Mouse (Mus musculus) liver, adult 2 months (tissue): ENCODE data around the gene Cdh16. TPM values are rescaled to one million over a fixed set of nuclear protein-coding genes. Genes with fewer than 3 reads are reported as not detected.

Source experiments
- DNase-seq: peaks from one replicate; pipeline ENCODE4 v3.0.0-alpha.2; 2011; ENCODE audit warnings: low read depth, low spot score; ENCODE audit errors: extremely low read depth
- H3K27ac ChIP-seq: fragments of 200-500 bp; replicated peaks from 2 replicates; pipeline ENCODE4 v1.5.1; 2012; ENCODE audit warnings: low read depth, mild to moderate bottlenecking, control low read depth, inconsistent platforms, low read length; ENCODE audit not compliant: insufficient read depth
- H3K27me3 ChIP-seq: fragments of 200-500 bp; 2 replicates; pipeline ENCODE4 v1.6.1; 2012; ENCODE audit warnings: mild to moderate bottlenecking, moderate library complexity, low read length, inconsistent platforms; ENCODE audit not compliant: control insufficient read depth, insufficient read depth
- H3K36me3 ChIP-seq: fragments of 200-500 bp; 2 replicates; pipeline ENCODE4 v1.6.1; 2012; ENCODE audit warnings: low read length, inconsistent platforms; ENCODE audit not compliant: control insufficient read depth, insufficient read depth
- H3K4me1 ChIP-seq: fragments of 200-500 bp; 2 replicates; pipeline ENCODE4 v1.6.1; 2011; ENCODE audit warnings: low read length; ENCODE audit not compliant: control insufficient read depth, insufficient read depth
- H3K4me3 ChIP-seq: fragments of 200-500 bp; 2 replicates; pipeline ENCODE4 v1.5.1; 2011; ENCODE audit warnings: low read depth, mild to moderate bottlenecking, control low read depth, low read length, moderate library complexity; ENCODE audit not compliant: insufficient read depth
- H3K79me2 ChIP-seq: fragments of 200-500 bp; 2 replicates; pipeline ENCODE4 v1.6.1; 2012; ENCODE audit warnings: inconsistent platforms, mild to moderate bottlenecking, low read length, moderate library complexity; ENCODE audit not compliant: control insufficient read depth, insufficient read depth
- H3K9ac ChIP-seq: fragments of 200-500 bp; 2 replicates; pipeline ENCODE4 v1.6.1; 2012; ENCODE audit warnings: low read depth, mild to moderate bottlenecking, control low read depth, inconsistent platforms, low read length
- CTCF ChIP-seq: fragments of 200-500 bp; IDR thresholded peaks from 2 replicates; pipeline ENCODE4 v1.5.1; 2011; ENCODE audit warnings: low read depth, low read length, control low read depth
- POLR2A ChIP-seq: fragments of 200-500 bp; IDR thresholded peaks from 2 replicates; pipeline ENCODE4 v1.6.1; 2011; ENCODE audit warnings: low read length, control low read depth; ENCODE audit not compliant: insufficient read depth; ENCODE audit errors: extremely low read depth
- WGBS: fragments of 180-500 bp; shearing (Covaris S2); methylation state at CpG from one replicate; pipeline ENCODE4 v1.1.7; 2018; 5-methylcytosine and 5-hydroxymethylcytosine counted together
- polyA plus RNA-seq: library from polyadenylated mRNA; depleted of rRNA; stranded (reverse); fragments of >200 nt; gene quantifications from 2 replicates; pipeline ENCODE4 v1.2.3, GENCODE M21; 2012
- total RNA-seq: library from RNA; depleted of rRNA; stranded (reverse); fragments of >200 nt; gene quantifications from 2 replicates; pipeline ENCODE4 v1.2.3, GENCODE M21; 2014

Gene Cdh16
- total and polyA plus RNA-seq, 2 experiments, result not detected

- no peak for TF ChIP-seq POLR2A
- no peak for TF ChIP-seq CTCF
- no peaks in the 10 kb centered on the region for H3K79me2 ChIP-seq
- 69% methylated on average over 5 of the region's 5 CpGs for WGBS
- no peak overlapping the region for H3K9ac ChIP-seq
- peaks cover 4% of the 10 kb centered on the region; the same call in 1 of the 2 replicates for H3K4me1 ChIP-seq
- H3K36me3 ChIP-seq, result no peaks in the 10 kb centered on the region
- H3K4me3 ChIP-seq, result no peak overlapping the region
- peaks cover 7% of the 10 kb centered on the region for H3K27me3 ChIP-seq
- DNase-seq, result no peak
- no peak overlapping the region for H3K27ac ChIP-seq
Measured at GRCm38 (mm10) chr8:104631975-104632374, 7.8 kb upstream of the Cdh16 start.

DNA sequence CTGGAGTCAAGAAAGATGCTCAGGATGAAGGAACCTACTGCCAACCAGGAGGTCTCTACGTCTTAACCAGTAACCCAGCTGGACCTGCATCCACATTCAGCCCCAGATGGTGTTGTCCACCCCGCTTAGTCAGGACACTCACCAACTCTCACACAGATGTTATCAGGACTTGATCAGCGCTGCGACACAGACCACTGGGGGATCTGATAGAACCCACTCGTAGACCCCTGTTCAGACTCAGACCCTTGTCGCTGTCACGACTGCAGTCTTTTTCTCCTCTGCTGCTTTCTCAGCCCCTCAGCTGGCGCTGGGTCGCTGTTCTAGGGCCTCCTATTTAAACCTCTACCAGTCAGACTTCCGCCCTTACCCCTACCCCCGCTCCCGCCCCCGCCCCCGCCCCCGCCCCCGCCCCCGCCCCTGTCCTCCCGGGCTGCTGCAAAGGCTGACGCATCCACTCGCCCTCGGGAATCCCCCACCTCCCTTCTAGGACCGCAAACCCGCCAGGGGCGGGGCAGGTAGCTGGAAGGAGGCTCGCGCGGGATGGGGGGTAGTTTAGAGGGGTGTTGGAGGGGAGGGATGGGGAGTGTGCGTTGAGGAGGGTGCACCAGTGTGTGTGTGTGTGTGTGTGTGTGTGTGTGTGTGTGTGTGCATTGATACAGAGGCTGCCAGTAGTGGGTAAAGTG lies 6.9 kb upstream of the Cdh16 start, which contains the start of gene Rrad:
Gene Rrad, minus strand, starts transcription at position 347 of the 683 bp plus-strand sequence.
- Histone ChIP-seq H3K9ac (peak within 1 kb of the TSS; percentile 53), H3K4me1 (peaks cover 4% of the 10 kb centered on the region; the same call in 1 of the 2 replicates), H3K36me3 (no peaks in the 10 kb centered on the region), H3K79me2 (no peaks in the 10 kb centered on the region), H3K27me3 (peaks cover 7% of the 10 kb centered on the region), H3K4me3 (peak within 1 kb of the TSS; percentile 54), H3K27ac (no peak within 1 kb of the TSS)
- TF ChIP-seq POLR2A (no peak), CTCF (no peak)
- 9% methylated on average over 18 of the region's 28 CpGs for WGBS
- no peak for DNase-seq

- Histone ChIP-seq H3K27me3 (peaks cover 7% of the 10 kb centered on the region), H3K36me3 (no peaks in the 10 kb centered on the region), H3K27ac (no peak overlapping the region), H3K4me1 (peaks cover 4% of the 10 kb centered on the region; the same call in 1 of the 2 replicates), H3K9ac (peak overlapping the region; percentile 53), H3K4me3 (peak overlapping the region; percentile 54), H3K79me2 (no peaks in the 10 kb centered on the region)
- WGBS, result 5% methylated on average over 36 of the region's 36 CpGs
- DNase-seq, result no peak
- TF ChIP-seq POLR2A (no peak), CTCF (no peak)
Measured at GRCm38 (mm10) chr8:104630574-104630973, 6.4 kb upstream of the Cdh16 start.

GRCm38 (mm10) chr8:104630111-104630479 lies 5.9 kb upstream of the Cdh16 start:
- H3K4me1 ChIP-seq, result peaks cover 4% of the 10 kb centered on the region; the same call in 1 of the 2 replicates
- no peaks in the 10 kb centered on the region for H3K79me2 ChIP-seq
- no peak for DNase-seq
- no peak overlapping the region for H3K9ac ChIP-seq
- H3K36me3 ChIP-seq, result no peaks in the 10 kb centered on the region
- no peak overlapping the region for H3K27ac ChIP-seq
- no peak overlapping the region for H3K4me3 ChIP-seq
- WGBS, result 49% methylated on average over 8 of the region's 8 CpGs
- TF ChIP-seq CTCF, result no peak
- no peak for TF ChIP-seq POLR2A
- H3K27me3 ChIP-seq, result peaks cover 7% of the 10 kb centered on the region

DNA sequence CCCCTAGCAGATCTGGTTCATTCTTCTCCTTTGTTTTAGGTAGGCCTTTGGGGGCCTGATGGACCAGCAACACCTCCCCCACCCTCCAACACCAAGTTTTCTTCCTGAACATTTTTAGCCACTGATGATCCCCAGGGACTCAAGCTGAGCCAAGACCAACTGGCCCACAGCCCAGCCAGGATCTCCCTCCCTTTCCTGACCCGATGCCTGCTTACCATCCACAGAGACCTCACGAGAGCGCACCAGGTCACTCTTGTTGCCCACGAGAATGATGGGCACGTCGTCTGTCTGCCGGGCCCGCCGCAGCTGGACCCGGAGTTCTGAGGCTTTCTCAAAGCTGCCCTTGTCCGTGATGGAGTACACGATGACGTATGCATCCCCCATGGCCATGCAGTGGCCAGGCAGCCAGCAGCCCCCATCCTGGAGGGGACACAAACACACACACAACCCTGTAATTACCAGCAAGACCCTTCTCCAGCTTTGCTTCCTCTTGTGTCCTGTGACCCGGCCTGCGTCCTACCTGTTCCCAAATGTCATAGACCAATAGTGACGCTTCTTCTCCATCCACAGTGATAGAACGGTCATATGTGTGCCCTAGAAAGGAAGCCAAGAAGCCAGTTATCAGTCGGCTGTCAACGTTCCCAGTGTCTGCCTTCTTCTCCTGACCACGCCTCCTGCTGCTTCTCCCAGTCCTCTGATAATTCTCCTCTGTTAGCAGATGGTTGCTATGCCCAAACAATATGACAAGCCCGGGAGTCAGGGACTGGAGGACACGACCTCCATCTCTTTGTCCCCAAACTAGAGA lies 5.3 kb upstream of the Cdh16 start:
- Histone ChIP-seq H3K27ac (no peak overlapping the region), H3K9ac (no peak overlapping the region), H3K27me3 (peaks cover 7% of the 10 kb centered on the region), H3K36me3 (no peaks in the 10 kb centered on the region), H3K79me2 (no peaks in the 10 kb centered on the region), H3K4me3 (no peak overlapping the region), H3K4me1 (peaks cover 4% of the 10 kb centered on the region; the same call in 1 of the 2 replicates)
- 69% methylated on average over 22 of the region's 22 CpGs for WGBS
- DNase-seq, result no peak
- TF ChIP-seq CTCF (no peak), POLR2A (no peak)
